Mouse (Mus musculus) CH12F3 (cell line): ENCODE data around the gene Sdhaf4.
"Not testable (repeated sequence)": the region's sequence is repeated elsewhere in the genome, so short reads cannot be mapped to it uniquely, and the experiment has no call there.

ENCODE experiments used
- in situ Hi-C: fragments of 300-500 bp; cut with MboI; formaldehyde crosslinking; loops from 2 replicates; pipeline ENCODE4 v1.14.3; 2020; ENCODE audit warnings: low sequenced_read_pairs

The Sdhaf4 gene

DNA sequence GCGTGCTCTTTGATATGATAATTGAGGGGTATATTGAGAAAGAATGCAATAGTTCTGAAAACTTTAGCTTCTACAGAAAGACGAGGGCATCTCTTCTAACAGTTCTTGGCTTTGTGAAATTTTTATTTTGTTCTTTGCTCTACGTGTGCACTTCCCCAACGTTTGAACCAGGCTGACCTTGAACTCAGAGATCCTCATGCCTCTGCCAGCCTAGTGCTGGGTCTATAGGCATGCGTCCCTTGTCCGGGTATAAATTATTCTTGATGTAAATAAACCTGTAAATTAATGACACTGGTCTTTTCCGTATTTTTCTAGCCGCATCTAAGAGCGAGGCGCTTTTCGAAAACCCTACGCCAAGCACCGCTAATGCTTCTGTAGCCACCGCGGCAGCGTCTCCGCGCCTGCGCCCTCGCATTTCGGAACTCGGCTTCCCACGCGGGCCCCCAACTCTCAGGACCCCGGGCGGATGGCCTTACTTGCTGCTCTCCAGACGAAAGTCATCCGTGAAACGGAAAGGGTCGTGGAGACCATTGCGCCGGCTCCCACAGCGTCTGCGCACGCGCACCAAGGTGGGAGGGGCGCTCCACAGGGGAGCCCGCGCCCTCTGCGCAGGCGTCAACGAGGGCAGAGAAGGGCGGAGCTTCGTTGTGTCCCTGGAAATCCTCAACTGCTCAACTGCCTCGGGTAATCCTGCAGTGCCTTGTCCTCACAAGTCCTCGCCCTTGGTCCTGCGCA lies at the start of gene Sdhaf4:
Gene Sdhaf4 (minus strand): TSS at position 587 of the 735 bp plus-strand sequence.
- in situ Hi-C loops: no loop called here

DNA sequence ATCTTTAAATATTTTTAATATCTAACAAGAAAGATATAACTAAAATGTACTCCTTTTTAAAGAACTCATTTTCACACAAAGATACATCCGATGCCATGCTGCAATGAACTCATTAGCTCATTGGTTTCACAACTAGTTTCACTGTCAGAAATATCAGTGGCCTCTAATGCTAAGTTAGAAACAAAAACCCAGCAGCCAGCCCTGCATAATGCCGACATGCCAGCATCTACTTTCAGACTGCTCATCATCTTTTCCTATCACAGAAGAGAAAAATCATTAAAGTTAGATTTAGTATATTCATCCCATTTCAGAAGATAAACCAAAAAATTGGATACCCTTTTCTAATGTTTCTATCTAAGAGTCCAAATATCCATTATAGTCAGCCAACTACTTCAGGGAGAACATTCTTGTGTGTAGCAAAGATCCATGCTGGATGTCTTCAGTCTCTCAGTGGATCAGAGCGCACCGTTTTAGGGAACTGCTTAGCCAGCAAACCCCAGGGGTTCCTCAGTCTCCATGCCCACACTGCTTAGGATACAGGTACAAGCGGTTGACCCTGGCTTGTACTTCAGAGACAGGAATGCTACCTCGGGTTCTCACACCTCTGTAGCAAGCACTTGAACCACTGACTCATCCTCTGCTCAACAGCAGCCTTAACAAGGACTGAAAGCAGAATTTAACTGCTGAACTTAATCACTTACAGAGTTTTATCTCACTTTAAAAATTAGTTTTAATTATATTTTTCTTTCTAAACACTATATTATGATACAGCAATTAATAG lies 41.5 kb upstream of the Sdhaf4 start:
- in situ Hi-C loops: no loop called here

DNA sequence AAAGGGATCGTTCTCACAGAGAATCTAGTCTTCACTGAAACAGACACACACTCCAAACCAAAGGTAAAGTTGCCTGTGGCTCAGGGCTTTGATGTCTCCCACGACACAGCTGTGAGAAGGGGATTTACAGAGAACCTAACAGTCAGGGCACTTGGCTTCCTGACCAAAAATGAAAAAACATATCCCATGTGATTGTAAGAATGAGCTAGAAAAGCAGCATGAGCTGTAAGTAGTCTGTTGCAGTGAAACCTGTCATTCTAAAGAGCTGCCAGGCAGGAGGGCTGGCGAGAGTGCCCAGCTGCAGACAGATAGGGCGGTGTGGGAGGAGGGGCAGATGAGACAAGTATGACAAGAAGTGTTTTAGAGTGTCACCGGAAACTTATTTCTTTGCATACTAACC lies 40.2 kb upstream of the Sdhaf4 start:
- in situ Hi-C loops: no loop called here

DNA sequence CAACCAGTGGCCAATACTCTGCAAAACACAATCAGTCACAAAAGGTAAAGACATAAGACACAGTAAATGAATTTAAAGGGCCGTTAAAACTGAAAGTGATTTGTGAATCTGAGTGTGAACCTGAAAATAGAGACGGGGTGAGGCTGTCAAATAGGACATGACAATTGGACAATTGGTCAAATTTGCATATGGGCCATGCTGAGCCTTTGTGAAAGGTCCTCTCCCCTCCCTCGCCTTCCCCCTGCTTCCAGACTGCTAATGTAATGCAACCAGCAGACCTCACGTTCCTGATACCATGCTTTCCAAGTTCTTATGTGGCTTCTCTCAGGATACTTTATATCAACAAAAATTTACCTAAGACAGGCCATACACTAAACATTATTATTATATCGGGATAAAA lies 37.6 kb upstream of the Sdhaf4 start:
- in situ Hi-C loops: no loop called here

DNA sequence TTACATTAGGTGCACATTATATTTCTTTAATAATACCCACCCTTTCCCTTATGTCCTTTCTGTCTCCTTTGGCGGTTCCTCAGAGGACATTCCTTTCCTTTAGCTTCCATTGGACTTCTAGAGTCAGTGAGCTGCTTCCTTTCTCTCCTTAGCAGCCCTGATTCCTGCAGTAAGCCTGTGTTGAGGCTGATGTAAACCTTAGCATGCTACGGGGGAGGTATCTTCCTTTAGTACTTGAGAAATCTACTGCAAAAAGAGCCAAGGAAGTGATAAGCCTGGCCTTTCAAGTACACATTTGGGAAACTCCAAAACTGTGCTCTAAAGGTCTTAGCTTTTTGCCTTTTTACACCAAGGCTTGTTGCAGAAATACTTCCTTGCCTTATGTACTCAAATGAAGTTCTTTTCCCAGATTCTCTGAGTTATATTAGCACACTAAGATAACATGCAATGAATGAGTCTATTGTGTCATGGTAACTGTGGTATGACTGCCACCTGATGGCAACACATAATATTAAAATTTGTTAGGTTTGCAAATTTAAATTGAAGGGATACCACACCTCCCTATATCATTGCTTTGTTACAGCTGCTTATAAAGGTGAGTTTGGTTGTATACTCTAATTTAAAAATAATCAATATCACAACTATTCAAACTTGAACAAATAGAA lies 28.4 kb upstream of the Sdhaf4 start:
- in situ Hi-C loops: loop anchor here (10.0 kb wide), 1 partner anchor 209 kb away; no protein-coding TSS in a partner anchor

DNA sequence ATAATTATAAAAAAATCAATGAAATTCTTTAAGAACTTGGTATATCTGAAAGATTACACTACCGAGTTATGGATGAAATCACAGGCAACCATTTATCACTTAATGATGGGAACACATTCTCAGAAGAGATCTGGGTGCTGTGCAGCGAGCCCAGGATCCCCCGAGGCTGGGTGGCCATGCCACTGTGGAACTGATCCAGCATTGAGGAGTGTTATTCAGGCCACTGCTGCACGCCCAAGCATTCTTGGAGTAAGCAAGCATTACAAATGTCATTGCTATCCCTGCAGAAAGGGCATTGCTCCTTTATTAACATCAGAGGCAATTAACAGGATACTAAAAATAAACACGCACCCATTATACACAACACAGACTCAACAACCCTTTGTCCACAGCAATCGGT lies 5.4 kb upstream of the Sdhaf4 start:
- in situ Hi-C loops: no loop called here

DNA sequence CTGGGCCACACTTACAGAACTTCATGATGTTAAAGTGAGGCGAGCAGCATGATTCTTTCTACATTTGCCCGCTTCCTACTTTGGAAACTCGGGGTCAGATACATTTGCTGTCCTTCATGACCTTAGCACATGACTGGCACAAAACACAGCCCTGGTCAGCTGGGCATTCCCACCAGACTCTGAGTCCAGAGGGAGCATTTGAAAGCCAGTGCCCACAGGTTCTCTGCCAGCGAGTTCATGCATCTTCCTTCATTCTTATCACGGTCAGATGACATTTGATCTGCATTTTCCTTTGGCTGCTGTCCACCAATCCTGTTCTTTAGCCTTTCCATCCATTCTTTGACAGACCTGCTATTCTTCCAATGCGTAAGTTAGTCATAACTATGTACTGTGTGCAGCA lies 4.6 kb upstream of the Sdhaf4 start:
- in situ Hi-C loops: no loop called here

DNA sequence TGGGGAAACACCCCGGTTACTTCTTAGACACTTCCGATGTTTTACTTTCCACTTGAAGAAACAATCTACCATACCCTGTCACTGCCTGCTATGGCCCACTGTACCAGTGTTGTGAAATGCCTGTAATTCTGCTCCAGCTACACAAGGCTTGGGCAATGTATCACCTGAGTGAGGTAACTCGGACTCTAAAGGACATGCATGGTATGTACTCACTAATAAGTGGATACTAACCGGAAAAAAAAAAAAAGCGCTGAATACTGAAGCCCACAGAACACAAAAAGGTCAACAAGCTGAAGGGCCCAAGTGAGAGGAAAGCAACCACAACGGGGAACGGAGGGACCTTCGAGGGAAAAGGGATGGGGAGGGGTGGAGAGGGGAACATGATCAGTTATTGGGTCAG lies 2.2 kb upstream of the Sdhaf4 start:
- in situ Hi-C loops: no loop called here

DNA sequence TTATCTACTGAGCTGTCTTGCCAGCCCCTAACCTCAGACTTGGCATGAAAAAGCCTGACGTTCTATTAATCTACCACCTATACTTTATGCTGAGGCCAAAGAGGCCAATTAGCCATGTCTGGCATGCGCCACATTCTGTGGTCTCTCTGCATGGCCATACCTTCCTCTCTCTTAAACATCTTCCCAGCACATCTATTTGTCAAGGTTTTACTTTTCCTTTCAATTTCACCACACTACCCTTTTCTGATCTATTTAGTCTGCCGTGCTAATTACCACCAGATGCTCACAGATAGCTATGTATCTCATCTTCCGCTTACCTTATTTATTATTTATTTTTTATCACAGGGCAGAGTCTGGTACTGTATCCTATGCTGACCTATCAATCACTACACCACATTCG lies 6.1 kb downstream of the Sdhaf4 start:
- in situ Hi-C loops: no loop called here

DNA sequence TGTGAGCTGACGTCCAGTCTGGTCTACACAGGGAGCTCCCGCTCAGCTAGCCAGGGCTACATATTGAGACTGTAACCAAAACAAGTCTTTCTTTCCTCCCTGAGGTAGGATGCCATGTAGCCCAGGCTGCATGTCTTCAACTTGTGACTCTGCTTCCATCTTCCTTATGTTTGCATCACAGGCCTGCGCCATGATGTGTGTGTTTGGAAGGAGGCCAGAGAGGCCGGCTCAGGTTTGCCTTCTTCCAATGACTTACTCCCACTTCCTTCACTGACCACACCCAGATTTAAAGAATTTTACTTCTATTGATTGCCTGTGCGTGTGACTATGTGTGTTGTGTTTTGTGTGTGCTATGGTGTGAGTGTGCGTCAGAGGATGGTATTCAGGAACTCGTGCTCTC lies 6.6 kb downstream of the Sdhaf4 start:
- in situ Hi-C loops: no loop called here

DNA sequence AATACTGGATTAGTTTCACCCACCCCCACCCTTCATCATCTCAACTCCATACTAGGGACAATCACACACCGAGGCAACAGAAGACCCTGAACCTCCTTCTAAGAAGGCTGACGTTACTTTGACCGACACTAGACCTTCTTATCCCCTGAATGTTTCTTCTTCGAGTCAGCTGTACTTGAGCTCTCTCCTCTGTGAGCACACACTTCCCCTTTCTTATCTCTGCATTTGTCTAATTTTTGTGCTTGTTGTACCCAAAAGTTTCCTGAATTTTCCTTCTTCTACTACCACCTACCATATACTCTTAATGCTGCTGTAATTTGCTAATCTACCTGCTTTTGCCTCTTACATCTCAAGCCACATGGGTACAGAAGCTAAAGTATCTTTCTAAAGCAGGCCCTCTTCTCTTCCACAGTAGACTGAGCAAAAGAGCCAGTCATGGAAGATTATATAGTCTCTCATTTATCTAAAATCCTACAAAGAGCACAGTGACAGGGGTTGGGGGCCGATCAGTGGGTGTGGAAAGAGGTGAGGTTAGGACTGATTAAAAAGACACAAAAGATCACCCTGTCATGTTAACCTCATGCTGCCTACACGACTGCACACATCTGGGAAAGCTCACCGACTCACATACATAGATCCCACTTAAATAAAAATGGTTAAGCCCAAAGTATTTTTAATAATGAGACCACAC lies 7.2 kb downstream of the Sdhaf4 start:
- in situ Hi-C loops: no loop called here

DNA sequence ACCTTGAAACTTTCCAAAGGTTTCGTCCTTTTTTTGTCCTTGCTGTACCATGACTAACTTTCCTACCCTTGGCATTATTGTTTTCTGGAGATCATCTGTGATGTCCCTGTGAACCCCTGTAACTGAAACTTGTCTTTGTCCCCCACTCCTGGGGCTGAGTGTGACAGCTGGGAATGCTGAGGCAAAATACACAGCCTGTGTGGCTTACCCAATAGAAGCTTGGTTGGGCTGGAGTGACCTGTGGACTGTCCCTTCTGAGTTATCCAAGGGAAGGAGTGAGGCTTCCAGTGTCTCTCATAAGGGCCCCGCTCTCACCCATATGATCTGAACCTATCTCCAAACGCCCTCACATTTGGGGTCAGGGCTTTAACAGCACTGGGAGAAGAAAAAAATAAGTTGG lies 8.0 kb downstream of the Sdhaf4 start:
- in situ Hi-C loops: no loop called here

DNA sequence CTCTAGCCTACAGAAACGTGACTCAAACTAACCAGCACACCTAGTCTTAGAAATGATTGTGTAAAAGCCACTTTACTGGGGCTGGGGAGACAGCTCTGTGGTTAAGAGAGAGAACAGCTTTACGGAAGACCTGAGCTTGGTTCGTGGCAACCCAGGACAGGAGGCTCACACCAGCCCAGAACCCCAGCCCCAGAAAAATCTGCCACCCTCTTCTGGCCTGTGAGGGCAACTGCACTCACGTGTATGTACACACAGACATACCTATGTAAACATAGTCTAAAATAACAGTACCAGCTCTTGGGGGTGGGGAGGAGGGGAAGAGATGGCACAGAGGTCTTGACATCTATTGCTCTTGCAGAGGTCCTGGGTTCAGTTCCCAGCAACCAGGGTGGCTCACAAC lies 10.0 kb downstream of the Sdhaf4 start:
- in situ Hi-C loops: no loop called here

DNA sequence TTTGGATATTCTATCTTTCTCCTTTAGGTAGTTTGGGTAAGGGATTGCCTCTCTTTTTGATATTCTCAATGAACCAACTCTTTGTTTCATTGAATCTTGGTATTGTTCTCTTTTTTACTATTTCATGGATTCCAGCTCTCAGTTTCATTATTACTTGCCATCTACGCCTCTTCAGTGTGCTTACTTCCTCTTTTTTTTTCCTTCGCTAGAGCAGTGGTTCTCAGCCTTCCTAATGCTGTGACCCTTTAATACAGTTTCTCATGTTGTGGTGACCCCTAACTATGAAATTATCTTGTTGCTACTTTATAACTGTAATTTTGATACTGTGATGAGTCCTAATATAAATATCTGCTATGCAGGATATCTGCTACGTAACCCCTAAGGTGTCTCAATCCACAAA lies 22.3 kb downstream of the Sdhaf4 start:
- in situ Hi-C loops: no loop called here

DNA sequence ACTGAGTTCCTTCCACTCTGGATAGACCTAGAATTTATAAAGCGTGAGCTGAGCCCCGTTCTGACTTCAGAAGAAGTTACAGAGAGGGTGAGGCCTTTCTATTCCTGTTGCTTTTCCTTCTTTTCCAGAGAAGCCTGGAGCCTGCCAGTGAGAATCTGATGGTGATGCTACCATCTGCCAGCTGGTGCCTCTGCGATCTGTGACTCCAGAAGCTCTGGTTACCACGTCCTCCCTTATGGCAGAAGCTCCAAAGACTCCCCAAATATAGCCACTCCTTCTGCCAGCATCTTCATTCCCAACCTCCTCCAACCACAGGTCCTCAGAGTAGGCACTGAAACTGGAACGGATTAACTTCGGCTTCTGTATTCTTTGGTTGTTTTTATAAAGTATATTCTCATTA lies 27.2 kb downstream of the Sdhaf4 start:
- in situ Hi-C loops: no loop called here

DNA sequence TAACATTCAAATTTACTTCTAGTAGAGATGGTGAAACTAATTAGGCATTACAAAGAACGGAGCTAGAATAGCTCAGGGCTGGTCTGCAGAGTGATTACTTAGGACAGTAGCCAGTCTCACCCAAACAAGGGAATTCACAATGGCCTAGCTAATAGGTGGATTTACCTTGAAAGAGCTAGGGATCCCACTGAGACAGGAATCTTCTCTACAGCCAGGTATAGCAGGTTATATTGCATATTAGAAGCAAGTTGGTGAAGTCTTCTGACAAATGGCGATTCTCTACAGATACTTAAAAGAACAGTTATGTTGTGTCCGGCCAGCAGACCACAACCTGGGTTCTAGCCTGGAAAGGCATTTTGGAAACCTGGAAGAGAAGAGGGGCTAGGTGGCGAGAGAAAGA lies 34.3 kb downstream of the Sdhaf4 start:
- in situ Hi-C loops: not testable (repeated sequence)

DNA sequence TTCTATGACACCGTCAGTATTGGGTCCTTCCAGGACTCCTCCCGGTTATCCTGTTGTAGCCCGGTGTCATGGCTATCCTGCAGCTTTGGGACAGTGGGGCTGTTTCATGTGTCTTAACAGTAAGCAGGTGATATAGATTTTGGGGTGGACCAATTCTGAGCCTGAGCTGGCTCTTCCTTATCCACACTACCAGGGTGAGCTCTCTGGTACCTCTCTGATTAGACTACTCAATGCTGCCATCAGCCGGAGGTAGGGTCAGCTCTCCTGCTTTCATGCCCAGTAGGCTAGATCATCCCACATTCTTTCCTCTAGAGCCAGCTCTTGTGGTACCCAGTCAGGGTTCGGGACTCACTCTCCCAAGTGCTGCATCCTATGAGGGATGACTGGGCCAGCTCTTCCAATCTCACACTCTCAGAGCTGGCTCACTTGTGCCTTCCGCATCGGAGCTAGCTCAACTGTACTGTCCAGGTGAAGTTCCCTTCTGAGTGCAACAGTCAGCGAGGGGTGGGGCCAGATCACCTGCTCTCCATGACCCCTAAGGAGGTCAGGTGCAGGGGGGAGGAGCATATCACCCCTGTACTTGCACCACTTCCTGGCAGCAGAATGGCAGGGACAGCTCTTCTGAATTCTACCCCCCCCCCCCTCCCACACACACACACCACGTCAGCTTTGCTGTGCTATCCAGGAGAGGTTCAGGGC lies 37.3 kb downstream of the Sdhaf4 start:
- in situ Hi-C loops: no loop called here

DNA sequence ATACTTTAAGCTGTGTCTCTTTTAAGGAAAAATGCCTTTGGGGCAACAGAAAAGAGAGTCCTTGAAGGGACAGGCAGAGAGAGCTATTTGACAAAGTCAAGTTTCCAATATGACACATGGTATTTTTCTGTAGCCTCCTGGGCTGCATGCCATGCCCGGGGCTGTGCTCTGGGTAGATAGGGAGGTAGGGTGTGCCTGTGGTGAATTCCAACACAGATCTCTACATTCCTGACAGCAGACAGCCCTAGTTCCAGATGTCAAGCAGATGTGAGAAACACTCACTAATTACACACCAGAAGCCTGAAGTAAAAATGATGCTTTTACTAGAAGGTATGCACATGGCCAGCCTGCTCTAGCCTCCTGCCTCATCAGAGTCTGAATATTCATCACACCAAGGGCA lies 39.2 kb downstream of the Sdhaf4 start:
- in situ Hi-C loops: no loop called here

DNA sequence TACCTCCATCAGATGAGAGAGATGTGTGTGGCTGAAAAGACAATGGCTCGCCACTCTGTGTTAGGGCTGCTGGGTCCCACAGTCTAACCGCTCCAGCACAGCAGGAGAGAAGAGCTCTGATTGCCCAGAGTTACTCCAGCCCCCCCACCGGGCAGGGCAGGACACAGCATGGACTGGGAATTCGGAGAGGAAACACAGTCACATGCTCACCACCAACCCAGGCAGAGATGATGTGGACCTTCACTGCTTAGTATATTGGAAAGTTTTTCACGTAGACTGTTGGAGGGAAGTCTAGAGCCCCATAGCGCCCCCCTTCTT lies 46.1 kb downstream of the Sdhaf4 start:
- in situ Hi-C loops: no loop called here

DNA sequence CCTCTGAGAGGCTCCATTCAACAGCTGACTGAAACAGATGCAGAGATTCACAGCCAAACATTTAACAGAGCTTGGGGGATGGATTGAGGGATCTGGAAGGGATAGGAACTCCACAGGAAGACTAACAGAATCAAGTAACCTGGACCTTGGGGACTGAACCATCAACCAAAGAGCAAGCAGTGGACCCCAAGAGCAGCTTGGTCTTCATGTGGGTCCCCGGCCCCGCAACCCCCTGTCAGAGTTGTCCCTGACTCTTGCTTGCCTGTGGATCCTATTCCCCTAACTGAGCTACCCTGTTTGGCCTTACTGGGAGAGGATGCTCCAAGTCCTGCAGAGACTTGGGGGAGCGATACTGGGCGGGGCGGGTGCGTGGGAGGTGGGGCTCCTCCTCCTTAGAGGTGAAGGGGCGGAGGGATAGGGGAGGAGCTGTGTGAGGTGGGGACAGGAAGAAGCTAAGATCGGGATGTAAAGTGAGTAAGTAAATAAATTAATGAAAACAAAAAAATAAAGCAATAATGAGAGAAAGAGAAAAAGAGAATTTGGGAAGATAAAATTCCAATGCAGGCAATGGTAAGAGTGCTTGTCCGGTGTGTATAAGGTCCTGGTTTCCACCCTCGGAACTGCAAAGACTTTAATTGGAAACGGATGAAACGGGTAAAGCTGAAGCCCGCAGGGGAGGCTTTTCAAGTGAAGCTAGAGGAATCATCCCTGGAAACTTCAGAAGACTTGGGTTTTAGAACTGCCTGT lies 46.6 kb downstream of the Sdhaf4 start:
- in situ Hi-C loops: no loop called here
